Mouse (Mus musculus) kidney, embryonic 14.5 days (tissue): Measurements from ENCODE around the gene Trmt5. TPM values are rescaled to one million over a fixed set of nuclear protein-coding genes. Genes with fewer than 3 reads are reported as not detected.

ENCODE experiments used
- ATAC-seq: fragments of 200-750 bp; cut with Nextera tagmentation; 2 replicates; pipeline ENCODE4 v1.8.0; 2017; ENCODE audit warnings: moderate number of reproducible peaks, mild to moderate bottlenecking, moderate TSS enrichment, moderate library complexity; ENCODE audit not compliant: low FRiP score, low TSS enrichment
- H3K27ac ChIP-seq: fragments of 300-500 bp; sonication (generic); 2 replicates; pipeline ENCODE4 v1.5.1; 2014; ENCODE audit warnings: low read depth, mild to moderate bottlenecking, low read length, moderate library complexity, mixed read lengths
- H3K27me3 ChIP-seq: fragments of 300-500 bp; sonication (generic); 2 replicates; pipeline ENCODE4 v1.6.1; 2014; ENCODE audit warnings: mild to moderate bottlenecking, low read length; ENCODE audit not compliant: control insufficient read depth, insufficient read depth
- H3K36me3 ChIP-seq: fragments of 300-500 bp; sonication (generic); 2 replicates; pipeline ENCODE4 v1.6.1; 2014; ENCODE audit warnings: low read length, mixed read lengths; ENCODE audit not compliant: control insufficient read depth, insufficient read depth
- H3K4me1 ChIP-seq: fragments of 300-500 bp; sonication (generic); 2 replicates; pipeline ENCODE4 v1.6.1; 2014; ENCODE audit warnings: low read length, mixed read lengths; ENCODE audit not compliant: control insufficient read depth, insufficient read depth
- H3K4me2 ChIP-seq: fragments of 300-500 bp; sonication (generic); replicated peaks from 2 replicates; pipeline ENCODE4 v1.6.1; 2014; ENCODE audit warnings: low read depth, mild to moderate bottlenecking, low read length
- H3K4me3 ChIP-seq: fragments of 300-500 bp; sonication (generic); 2 replicates; pipeline ENCODE4 v1.5.1; 2014; ENCODE audit warnings: mild to moderate bottlenecking, low read length
- H3K9ac ChIP-seq: fragments of 300-500 bp; sonication (generic); 2 replicates; pipeline ENCODE4 v1.6.1; 2014; ENCODE audit warnings: low read depth, mild to moderate bottlenecking, low read length, moderate library complexity
- H3K9me3 ChIP-seq: fragments of 300-500 bp; sonication (generic); 2 replicates; pipeline ENCODE4 v1.6.1; 2016; ENCODE audit warnings: low read length; ENCODE audit not compliant: control insufficient read depth
- WGBS: fragments of 180-500 bp; shearing (Covaris S2); extraction: QIAGEN DNeasy Blood & Tissue Kit; methylation state at CpG from one replicate; pipeline ENCODE4 v1.1.7; 2014; 5-methylcytosine and 5-hydroxymethylcytosine counted together
- polyA plus RNA-seq: library from polyadenylated mRNA; unstranded; fragments of >200 nt; fragmentation: Nextera tagmentation; extraction: Ambion mirVana; gene quantifications from 2 replicates; pipeline ENCODE4 v1.2.1, GENCODE M21; 2014

Gene Trmt5
- polyA plus RNA-seq, 1 experiment from 2014 or later = 19.9 TPM

DNA sequence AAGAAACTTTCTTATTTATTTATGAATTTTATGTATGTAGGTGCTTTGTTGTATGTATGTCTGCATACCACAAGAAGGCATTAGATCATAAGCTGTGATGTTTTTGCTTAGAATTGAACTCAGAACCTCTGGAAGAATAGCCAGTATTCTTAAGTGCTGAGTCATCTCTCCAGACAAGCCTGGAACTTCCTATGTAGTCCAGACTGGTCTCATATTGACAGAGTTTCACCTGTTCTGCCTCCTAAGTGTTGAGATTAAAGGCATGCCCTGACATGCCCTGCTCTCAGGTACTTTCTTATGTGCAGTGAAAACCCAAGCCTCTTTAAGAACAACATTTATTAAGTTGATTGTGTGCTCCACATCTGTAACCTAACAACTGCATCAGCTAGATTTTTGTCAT, 8.4 kb upstream of the Trmt5 start:
- ATAC-seq = no peak
- no peak overlapping the region for H3K27ac ChIP-seq
- no peak overlapping the region for H3K4me3 ChIP-seq
- H3K9me3 ChIP-seq = no peaks in the 10 kb centered on the region
- no peaks in the 10 kb centered on the region for H3K4me1 ChIP-seq
- no peaks in the 10 kb centered on the region for H3K27me3 ChIP-seq
- H3K9ac ChIP-seq = no peak overlapping the region
- H3K36me3 ChIP-seq = peaks cover 5% of the 10 kb centered on the region; the same call in 1 of the 2 replicates
- no peak overlapping the region for H3K4me2 ChIP-seq

GRCm38 (mm10) chr12:73288626-73289025, 2.1 kb upstream of the Trmt5 start:
- ATAC-seq = no peak
- Histone ChIP-seq H3K27ac (no peak overlapping the region), H3K36me3 (peaks cover 6% of the 10 kb centered on the region; the same call in 1 of the 2 replicates), H3K9ac (no peak overlapping the region), H3K4me1 (peaks cover 15% of the 10 kb centered on the region; the same call in 1 of the 2 replicates), H3K4me2 (no peak overlapping the region), H3K27me3 (no peaks in the 10 kb centered on the region), H3K4me3 (no peak overlapping the region), H3K9me3 (no peaks in the 10 kb centered on the region)
- WGBS = 87% methylated on average over 3 of the region's 3 CpGs

GRCm38 (mm10) chr12:73287609-73288008, 1.1 kb upstream of the Trmt5 start:
- H3K27me3 ChIP-seq = no peaks in the 10 kb centered on the region
- H3K27ac ChIP-seq = no peak overlapping the region
- no peak for ATAC-seq
- 0 out of 2 replicates have a peak overlapping the region, but pooled peaks have one; percentile 73 for H3K9ac ChIP-seq
- H3K36me3 ChIP-seq = peaks cover 9% of the 10 kb centered on the region; the same call in 1 of the 2 replicates
- peaks cover 15% of the 10 kb centered on the region; the same call in 1 of the 2 replicates for H3K4me1 ChIP-seq
- peak overlapping the region; percentile 75 for H3K4me3 ChIP-seq
- H3K9me3 ChIP-seq = no peaks in the 10 kb centered on the region
- H3K4me2 ChIP-seq = peak overlapping the region; percentile 76
- 58% methylated on average over 8 of the region's 8 CpGs for WGBS

- Histone ChIP-seq H3K9ac (no peak overlapping the region), H3K27ac (no peak overlapping the region), H3K4me3 (no peak overlapping the region), H3K9me3 (no peaks in the 10 kb centered on the region), H3K27me3 (no peaks in the 10 kb centered on the region), H3K4me1 (0 out of 2 replicates have a peak, but pooled peaks cover 3% of the 10 kb centered on the region), H3K4me2 (no peak overlapping the region), H3K36me3 (peaks cover 22% of the 10 kb centered on the region)
- WGBS = 94% methylated on average over 3 of the region's 3 CpGs
- ATAC-seq = no peak
Observed at GRCm38 (mm10) chr12:73274921-73275320, 11.6 kb downstream of the Trmt5 start.

DNA sequence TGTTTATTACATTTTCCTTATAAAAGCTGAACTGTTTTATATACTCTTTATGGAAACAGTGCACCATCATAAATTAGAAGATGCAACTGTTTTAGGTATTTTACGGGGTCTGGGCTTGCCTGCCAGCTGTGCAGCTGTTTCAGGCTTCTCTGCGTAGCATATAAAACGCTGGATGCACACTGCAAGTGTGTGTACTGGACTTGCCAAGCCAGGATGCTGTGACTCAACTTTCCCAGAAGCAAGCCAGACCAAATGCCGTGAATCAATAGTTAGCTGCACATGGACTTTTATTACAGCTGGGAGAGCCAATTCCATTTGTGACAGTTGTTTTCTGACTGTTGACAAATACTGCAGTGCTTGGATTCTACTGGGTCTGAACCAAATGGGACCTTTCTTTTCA, 16.6 kb downstream of the Trmt5 start:
- Histone ChIP-seq H3K4me1 (0 out of 2 replicates have a peak, but pooled peaks cover 3% of the 10 kb centered on the region), H3K27me3 (no peaks in the 10 kb centered on the region), H3K27ac (no peak overlapping the region), H3K4me2 (no peak overlapping the region), H3K4me3 (no peak overlapping the region), H3K9me3 (no peaks in the 10 kb centered on the region), H3K36me3 (peaks cover 4% of the 10 kb centered on the region), H3K9ac (no peak overlapping the region)
- WGBS = 54% methylated on average over 4 of the region's 4 CpGs
- ATAC-seq = no peak

GRCm38 (mm10) chr12:73269531-73269930, 17.0 kb downstream of the Trmt5 start:
- Histone ChIP-seq H3K36me3 (peaks cover 3% of the 10 kb centered on the region), H3K9ac (no peak overlapping the region), H3K9me3 (no peaks in the 10 kb centered on the region), H3K27me3 (no peaks in the 10 kb centered on the region), H3K4me2 (no peak overlapping the region), H3K4me1 (0 out of 2 replicates have a peak, but pooled peaks cover 3% of the 10 kb centered on the region), H3K27ac (no peak overlapping the region), H3K4me3 (no peak overlapping the region)
- WGBS = 81% methylated on average over 3 of the region's 3 CpGs
- no peak for ATAC-seq

- no peak overlapping the region for H3K27ac ChIP-seq
- H3K27me3 ChIP-seq = no peaks in the 10 kb centered on the region
- no peak for ATAC-seq
- WGBS = 67% methylated on average over 1 of the region's 1 CpGs
- H3K4me1 ChIP-seq = 0 out of 2 replicates have a peak, but pooled peaks cover 3% of the 10 kb centered on the region
- no peak overlapping the region for H3K4me3 ChIP-seq
- H3K9ac ChIP-seq = no peak overlapping the region
- H3K9me3 ChIP-seq = no peaks in the 10 kb centered on the region
- no peak overlapping the region for H3K4me2 ChIP-seq
- no peaks in the 10 kb centered on the region; the same call in 1 of the 2 replicates for H3K36me3 ChIP-seq
Observed at GRCm38 (mm10) chr12:73268497-73268896, 18.0 kb downstream of the Trmt5 start.

GRCm38 (mm10) chr12:73266597-73266996, 19.9 kb downstream of the Trmt5 start:
- no peak for ATAC-seq
- H3K9me3 ChIP-seq = no peaks in the 10 kb centered on the region
- H3K27me3 ChIP-seq = no peaks in the 10 kb centered on the region
- H3K9ac ChIP-seq = no peak overlapping the region
- H3K4me3 ChIP-seq = no peak overlapping the region
- no peak overlapping the region for H3K4me2 ChIP-seq
- H3K27ac ChIP-seq = no peak overlapping the region
- H3K4me1 ChIP-seq = 0 out of 2 replicates have a peak, but pooled peaks cover 3% of the 10 kb centered on the region
- WGBS = 48% methylated on average over 1 of the region's 1 CpGs
- H3K36me3 ChIP-seq = no peaks in the 10 kb centered on the region

DNA sequence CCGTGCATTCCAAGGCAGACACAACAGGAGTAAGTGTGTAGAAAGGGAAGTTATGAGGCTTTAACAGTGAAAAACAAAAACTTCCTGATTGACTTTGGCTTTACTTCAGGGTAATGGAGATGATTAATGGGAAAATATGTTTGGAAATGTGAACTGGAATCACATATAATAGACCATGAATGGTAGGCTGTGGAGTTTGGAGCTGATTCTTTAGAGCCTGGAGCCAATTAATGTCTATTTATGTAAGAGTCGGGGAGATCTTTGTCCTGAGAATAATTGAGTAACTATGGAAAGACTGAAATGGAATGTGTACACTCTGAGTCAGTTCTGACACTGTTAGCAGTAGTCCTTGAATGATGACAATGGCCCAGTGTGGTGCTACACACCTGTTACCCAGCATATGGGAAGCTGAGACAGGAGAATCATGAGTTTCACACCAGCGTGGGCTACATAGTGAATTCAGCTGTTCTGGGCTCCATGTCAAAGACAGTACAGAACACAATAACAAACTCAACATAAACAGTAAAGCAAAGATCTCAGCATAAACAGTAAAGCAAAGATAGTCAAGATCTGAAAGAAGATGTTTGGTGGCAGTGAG, 21.0 kb downstream of the Trmt5 start:
- 87% methylated on average over 3 of the region's 3 CpGs for WGBS

More for the DNA sequence above, 21.0 kb downstream of the Trmt5 start:
- no peak overlapping the region for H3K27ac ChIP-seq
- no peak for ATAC-seq
- H3K27me3 ChIP-seq = no peaks in the 10 kb centered on the region
- no peak overlapping the region for H3K4me2 ChIP-seq
- H3K36me3 ChIP-seq = no peaks in the 10 kb centered on the region
- H3K4me1 ChIP-seq = 0 out of 2 replicates have a peak, but pooled peaks cover 1% of the 10 kb centered on the region
- no peak overlapping the region for H3K9ac ChIP-seq
- no peak overlapping the region for H3K4me3 ChIP-seq
- no peaks in the 10 kb centered on the region for H3K9me3 ChIP-seq
